Mouse (Mus musculus): Measurements from ENCODE around the gene Prpf8.

- TF ChIP-seq CTCF (IDR thresholded peaks at IDR 0.05; ENCODE audit: extremely low read depth, insufficient read depth, insufficient read length, insufficient replicate concordance) = no peak
- no peak for TF ChIP-seq POLR2A (IDR thresholded peaks at IDR 0.05; ENCODE audit: low read depth, low read length)
These were observed 28.6 kb downstream of the Prpf8 start for GRCm38 (mm10) chr11:75515186-75515585.
